Mouse (Mus musculus) forebrain, embryonic 11.5 days (tissue): Measurements from ENCODE around the gene Hoxd12. TPM values are rescaled to one million over a fixed set of nuclear protein-coding genes. Genes with fewer than 3 reads are reported as not detected.

ENCODE experiments used
- ATAC-seq: fragments of 200-750 bp; cut with Nextera tagmentation; replicated peaks from 2 replicates; pipeline ENCODE4 v1.8.0; 2017; ENCODE audit warnings: moderate TSS enrichment; ENCODE audit not compliant: low FRiP score
- DNase-seq: peaks from one replicate; pipeline ENCODE4 v3.0.0-alpha.2; 2017; ENCODE audit warnings: low spot score
- H3K27ac ChIP-seq: fragments of 300-500 bp; sonication (generic); 2 replicates; pipeline ENCODE4 v1.5.1; 2014; ENCODE audit warnings: low read depth, low read length
- H3K27me3 ChIP-seq: fragments of 300-500 bp; sonication (generic); 2 replicates; pipeline ENCODE4 v1.6.1; 2014; ENCODE audit warnings: mild to moderate bottlenecking, low read length, mixed read lengths; ENCODE audit not compliant: control insufficient read depth, insufficient read depth
- H3K36me3 ChIP-seq: fragments of 300-500 bp; sonication (generic); 2 replicates; pipeline ENCODE4 v1.6.1; 2014; ENCODE audit warnings: mild to moderate bottlenecking, low read length, moderate library complexity, mixed read lengths; ENCODE audit not compliant: control insufficient read depth, insufficient read depth
- H3K4me1 ChIP-seq: fragments of 300-500 bp; sonication (generic); replicated peaks from 2 replicates; pipeline ENCODE4 v1.6.1; 2014; ENCODE audit warnings: low read length, mixed read lengths; ENCODE audit not compliant: control insufficient read depth, insufficient read depth
- H3K4me2 ChIP-seq: fragments of 300-500 bp; sonication (generic); 2 replicates; pipeline ENCODE4 v1.6.1; 2014; ENCODE audit warnings: low read depth, mild to moderate bottlenecking, low read length, moderate library complexity, mixed read lengths; ENCODE audit not compliant: severe bottlenecking
- H3K4me3 ChIP-seq: fragments of 300-500 bp; sonication (generic); 2 replicates; pipeline ENCODE4 v1.5.1; 2014; ENCODE audit warnings: low read depth, low read length
- H3K9ac ChIP-seq: fragments of 300-500 bp; sonication (generic); 2 replicates; pipeline ENCODE4 v1.6.1; 2014; ENCODE audit warnings: low read length
- H3K9me3 ChIP-seq: fragments of 300-500 bp; sonication (generic); 2 replicates; pipeline ENCODE4 v1.6.1; 2016; ENCODE audit warnings: low read length, mixed read lengths; ENCODE audit not compliant: control insufficient read depth
- WGBS: fragments of 180-500 bp; shearing (Covaris S2); extraction: QIAGEN DNeasy Blood & Tissue Kit; methylation state at CpG from one replicate; pipeline ENCODE4 v1.1.7; 2014; 5-methylcytosine and 5-hydroxymethylcytosine counted together
- polyA plus RNA-seq: library from polyadenylated mRNA; unstranded; fragments of >200 nt; fragmentation: Nextera tagmentation; extraction: Ambion mirVana; gene quantifications from 2 replicates; pipeline ENCODE4 v1.2.1, GENCODE M21; 2014

Hoxd12 gene
- polyA plus RNA-seq, 1 experiment from 2014 or later = not detected

GRCm38 (mm10) chr2:74690338-74690716 lies 15.5 kb downstream of the Hoxd12 start:
- no peak overlapping the region for H3K4me2 ChIP-seq
- peaks cover 93% of the 10 kb centered on the region for H3K27me3 ChIP-seq
- H3K27ac ChIP-seq = no peak overlapping the region
- DNase-seq = no peak
- no peak overlapping the region for H3K9ac ChIP-seq
- no peaks in the 10 kb centered on the region for H3K4me1 ChIP-seq
- 9% methylated on average over 8 of the region's 8 CpGs for WGBS
- ATAC-seq = no peak
- no peaks in the 10 kb centered on the region for H3K9me3 ChIP-seq
- no peaks in the 10 kb centered on the region for H3K36me3 ChIP-seq
- no peak overlapping the region for H3K4me3 ChIP-seq

GRCm38 (mm10) chr2:74691022-74691951 lies 16.5 kb downstream of the Hoxd12 start, which contains the start of gene Hoxd10:
Gene Hoxd10, plus strand, starts transcription at chr2:74691924.
- Histone ChIP-seq H3K36me3 (no peaks in the 10 kb centered on the region), H3K27ac (no peak within 1 kb of the TSS), H3K4me3 (no peak within 1 kb of the TSS), H3K4me1 (no peaks in the 10 kb centered on the region), H3K27me3 (peaks cover 96% of the 10 kb centered on the region), H3K4me2 (no peak within 1 kb of the TSS), H3K9ac (no peak within 1 kb of the TSS), H3K9me3 (no peaks in the 10 kb centered on the region)
- ATAC-seq (peak; percentile 81), DNase-seq (peak; percentile 88)
- under 1% methylated on average over 55 of the region's 56 CpGs for WGBS

GRCm38 (mm10) chr2:74691995-74692807 lies 17.4 kb downstream of the Hoxd12 start:
- DNase-seq = no peak
- H3K9me3 ChIP-seq = no peaks in the 10 kb centered on the region
- no peaks in the 10 kb centered on the region for H3K36me3 ChIP-seq
- peaks cover 96% of the 10 kb centered on the region for H3K27me3 ChIP-seq
- no peak overlapping the region for H3K4me3 ChIP-seq
- no peak for ATAC-seq
- H3K9ac ChIP-seq = no peak overlapping the region
- no peak overlapping the region for H3K4me2 ChIP-seq
- 4% methylated on average over 35 of the region's 35 CpGs for WGBS
- no peak overlapping the region for H3K27ac ChIP-seq
- H3K4me1 ChIP-seq = no peaks in the 10 kb centered on the region

GRCm38 (mm10) chr2:74692808-74693431 lies 18.1 kb downstream of the Hoxd12 start:
- Histone ChIP-seq H3K9ac (no peak overlapping the region), H3K4me2 (no peak overlapping the region), H3K36me3 (no peaks in the 10 kb centered on the region), H3K9me3 (no peaks in the 10 kb centered on the region), H3K27me3 (peaks cover 96% of the 10 kb centered on the region), H3K4me3 (no peak overlapping the region), H3K27ac (no peak overlapping the region), H3K4me1 (peaks cover under 1% of the 10 kb centered on the region; the same call in 1 of the 2 replicates)
- DNase-seq (peak; percentile 57), ATAC-seq (no peak)
- WGBS = 2% methylated on average over 20 of the region's 20 CpGs

- peaks cover 3% of the 10 kb centered on the region; the same call in 1 of the 2 replicates for H3K4me1 ChIP-seq
- H3K27me3 ChIP-seq = peaks cover 97% of the 10 kb centered on the region
- H3K4me2 ChIP-seq = no peak overlapping the region
- ATAC-seq (no peak), DNase-seq (peak; percentile 44)
- H3K9me3 ChIP-seq = no peaks in the 10 kb centered on the region
- WGBS = 11% methylated on average over 4 of the region's 4 CpGs
- H3K27ac ChIP-seq = no peak overlapping the region
- H3K9ac ChIP-seq = no peak overlapping the region
- H3K4me3 ChIP-seq = no peak overlapping the region
- H3K36me3 ChIP-seq = no peaks in the 10 kb centered on the region
Observed at GRCm38 (mm10) chr2:74693432-74693827, 18.6 kb downstream of the Hoxd12 start.

- H3K36me3 ChIP-seq = no peaks in the 10 kb centered on the region
- no peak overlapping the region for H3K4me2 ChIP-seq
- WGBS = 3% methylated on average over 16 of the region's 16 CpGs
- H3K27ac ChIP-seq = no peak overlapping the region
- no peaks in the 10 kb centered on the region for H3K9me3 ChIP-seq
- no peak for ATAC-seq
- H3K4me3 ChIP-seq = no peak overlapping the region
- peak; percentile 70 for DNase-seq
- no peak overlapping the region for H3K9ac ChIP-seq
- peaks cover 3% of the 10 kb centered on the region; the same call in 1 of the 2 replicates for H3K4me1 ChIP-seq
- peaks cover 97% of the 10 kb centered on the region for H3K27me3 ChIP-seq
Observed at GRCm38 (mm10) chr2:74694066-74694465, 19.3 kb downstream of the Hoxd12 start.

GRCm38 (mm10) chr2:74695383-74695782 lies 20.6 kb downstream of the Hoxd12 start:
- H3K9ac ChIP-seq = no peak overlapping the region
- no peak overlapping the region for H3K4me3 ChIP-seq
- H3K4me2 ChIP-seq = no peak overlapping the region
- ATAC-seq (no peak), DNase-seq (no peak)
- peaks cover 99% of the 10 kb centered on the region for H3K27me3 ChIP-seq
- no peak overlapping the region for H3K27ac ChIP-seq
- WGBS = 0% methylated on average over 1 of the region's 1 CpGs
- H3K36me3 ChIP-seq = no peaks in the 10 kb centered on the region
- H3K9me3 ChIP-seq = no peaks in the 10 kb centered on the region
- H3K4me1 ChIP-seq = peaks cover 3% of the 10 kb centered on the region; the same call in 1 of the 2 replicates

GRCm38 (mm10) chr2:74695813-74696430 lies 21.1 kb downstream of the Hoxd12 start:
- no peaks in the 10 kb centered on the region for H3K36me3 ChIP-seq
- ATAC-seq (no peak), DNase-seq (peak; percentile 50)
- H3K27me3 ChIP-seq = peaks cover 100% of the 10 kb centered on the region
- H3K9me3 ChIP-seq = no peaks in the 10 kb centered on the region
- H3K4me2 ChIP-seq = no peak overlapping the region
- H3K4me3 ChIP-seq = no peak overlapping the region
- H3K4me1 ChIP-seq = peaks cover 3% of the 10 kb centered on the region; the same call in 1 of the 2 replicates
- WGBS = 3% methylated on average over 7 of the region's 7 CpGs
- no peak overlapping the region for H3K27ac ChIP-seq
- no peak overlapping the region for H3K9ac ChIP-seq
